Mouse (Mus musculus): ENCODE results near the gene Naglu.

DNA sequence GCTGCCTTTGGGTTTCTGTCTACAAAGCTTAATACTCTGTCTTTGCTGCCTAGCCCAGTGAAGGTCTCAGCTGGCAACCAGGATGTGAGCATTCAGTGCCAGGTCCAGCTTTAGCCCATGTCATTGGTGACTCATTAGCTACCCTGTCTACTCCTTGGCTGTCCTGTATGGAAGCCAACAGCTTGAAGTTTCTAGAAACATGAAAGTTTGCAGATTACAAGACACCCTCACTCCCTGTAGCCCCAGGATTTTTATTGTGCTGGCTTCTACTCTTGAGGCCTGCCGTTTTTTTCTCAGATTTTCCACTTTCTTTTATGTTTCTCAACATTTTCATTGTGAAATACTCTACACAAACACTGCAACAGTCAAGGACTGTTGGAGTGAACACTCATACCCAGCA, 20.1 kb downstream of the Naglu start:
- TF ChIP-seq CTCF (conservative IDR thresholded peaks at IDR 0.05; ENCODE audit: low read length) (no peak), NANOG (IDR thresholded peaks at IDR 0.05; ENCODE audit: borderline replicate concordance, low read length) (no peak), POU5F1 (IDR thresholded peaks at IDR 0.05; ENCODE audit: borderline replicate concordance, low read length) (no peak)

Measured in E14TG2a.4 (cell line).